Mouse (Mus musculus) retina, adult 2 months (tissue): ENCODE measurements at regions not wholly inside any gene's neighbourhood (a gene's known extent, or its start where the extent isn't known, plus 50 kb on each side); places are given as distances from the start of the nearest gene placed in this dataset.
"Not testable (repeated sequence)": the region's sequence is repeated elsewhere in the genome, so short reads cannot be mapped to it uniquely, and the experiment has no call there.

ENCODE experiments used
- DNase-seq: peaks from one replicate; pipeline ENCODE4 v3.0.0-alpha.2; 2012; ENCODE audit warnings: low read depth, low spot score

DNA sequence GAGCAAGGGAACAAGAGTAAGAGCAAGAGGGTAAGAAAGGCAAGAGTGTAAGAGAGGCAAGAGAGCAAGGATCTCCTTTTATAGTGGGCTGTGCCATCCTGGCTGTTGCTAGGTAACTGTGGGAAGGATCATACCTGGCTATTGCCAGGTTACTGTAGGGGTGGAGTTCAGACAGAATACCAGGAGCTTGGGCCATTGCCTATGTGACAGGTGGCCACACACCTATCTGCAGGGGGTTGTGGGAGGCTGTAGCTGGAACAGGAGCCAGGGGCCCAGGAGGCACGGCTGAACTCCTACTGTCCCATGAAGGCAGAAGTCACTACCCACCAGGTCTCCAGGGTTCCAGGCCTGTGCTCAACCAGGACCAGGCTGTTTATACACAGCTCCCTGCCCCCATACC is 1149.0 kb downstream of the 9330182O14Rik start:
- DNase-seq = no peak

GRCm38 (mm10) chr15:41286809-41287413 is 1152.7 kb downstream of the 9330182O14Rik start:
- no peak for DNase-seq

GRCm38 (mm10) chr15:41297419-41297818 is 1163.3 kb downstream of the 9330182O14Rik start:
- no peak for DNase-seq

DNA sequence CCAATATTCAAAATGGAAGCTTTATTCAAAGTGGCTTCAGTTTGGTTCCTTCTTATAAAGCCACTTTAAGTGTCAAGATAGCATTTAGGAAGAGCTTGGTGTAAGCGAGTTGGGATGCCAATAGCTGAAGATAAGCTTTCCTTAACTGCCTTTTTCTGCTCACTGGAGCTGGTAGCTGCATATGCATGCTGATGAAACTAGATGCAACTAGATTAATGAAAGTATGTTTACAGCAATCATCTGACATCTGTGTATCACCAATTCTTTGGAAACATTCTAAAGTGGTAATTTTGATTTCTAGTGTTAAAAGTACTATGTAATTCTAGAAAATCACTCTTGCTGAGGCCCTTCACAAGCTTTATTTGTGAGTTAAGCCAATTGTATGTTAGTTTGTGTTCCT is 1172.5 kb downstream of the 9330182O14Rik start:
- no peak for DNase-seq

- DNase-seq = no peak
Observed at GRCm38 (mm10) chr15:41311728-41312320, 1177.7 kb downstream of the 9330182O14Rik start.

DNA sequence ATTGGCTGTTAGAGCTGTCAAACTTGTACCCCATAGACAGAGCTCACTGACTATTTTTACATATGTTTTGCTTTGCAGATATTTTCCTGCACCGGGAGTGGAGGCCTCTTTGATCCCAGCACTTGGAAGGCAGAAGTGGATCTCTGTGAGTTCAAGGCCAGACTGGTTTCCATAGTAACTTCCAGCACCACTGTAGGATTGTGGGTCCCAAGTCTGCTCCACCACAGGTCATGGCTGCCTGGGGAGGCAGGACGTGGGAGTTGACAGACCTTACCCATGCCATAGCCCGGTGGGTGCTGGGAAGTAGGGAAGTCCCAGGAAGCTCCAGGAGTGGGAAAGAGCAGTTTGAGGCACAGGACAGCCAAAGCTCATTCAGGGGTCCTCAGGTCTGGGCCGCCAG is 1180.8 kb downstream of the 9330182O14Rik start:
- no peak for DNase-seq

- DNase-seq = peak; percentile 25
Observed at GRCm38 (mm10) chr15:41325633-41326252, 1191.6 kb downstream of the 9330182O14Rik start.

DNA sequence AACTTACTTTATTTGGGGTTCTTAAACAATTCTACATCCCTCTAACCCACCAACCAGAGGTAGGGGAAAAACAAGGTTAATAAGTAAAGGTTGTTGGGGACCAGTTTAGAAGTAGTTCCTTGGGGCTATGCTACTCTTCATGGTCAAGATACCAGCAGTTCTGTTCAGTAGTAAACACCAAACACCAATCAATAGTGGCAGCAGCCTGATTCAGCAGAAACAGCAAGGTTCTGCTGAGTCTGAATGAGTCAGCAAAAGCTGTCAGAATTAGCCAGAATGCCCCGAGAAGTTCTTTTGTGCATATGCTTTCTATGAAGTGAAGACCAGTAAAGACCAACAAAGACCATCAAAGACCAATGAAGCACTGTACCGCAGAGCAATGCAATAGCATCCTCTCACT is 1195.1 kb downstream of the 9330182O14Rik start:
- DNase-seq = no peak

DNA sequence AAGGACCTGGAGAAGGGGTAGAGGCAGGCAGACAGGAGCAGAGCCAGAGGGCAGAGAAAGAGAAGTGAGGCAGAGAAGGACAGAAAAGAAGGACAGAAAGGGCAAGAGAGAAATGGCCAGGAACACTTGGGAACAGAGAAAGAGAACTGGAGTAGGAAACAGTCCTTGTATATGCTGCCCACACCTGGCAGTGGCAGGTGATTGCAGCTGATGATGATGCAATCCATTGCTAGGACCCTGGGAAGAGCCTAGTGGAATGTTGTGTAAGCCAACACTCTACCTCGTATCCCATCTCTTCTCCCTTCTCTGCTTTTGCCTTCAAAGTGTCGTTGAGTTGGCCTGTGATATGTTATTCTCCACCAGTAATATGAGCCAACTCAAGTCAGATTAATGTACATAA is 1195.9 kb downstream of the 9330182O14Rik start:
- DNase-seq = no peak

DNA sequence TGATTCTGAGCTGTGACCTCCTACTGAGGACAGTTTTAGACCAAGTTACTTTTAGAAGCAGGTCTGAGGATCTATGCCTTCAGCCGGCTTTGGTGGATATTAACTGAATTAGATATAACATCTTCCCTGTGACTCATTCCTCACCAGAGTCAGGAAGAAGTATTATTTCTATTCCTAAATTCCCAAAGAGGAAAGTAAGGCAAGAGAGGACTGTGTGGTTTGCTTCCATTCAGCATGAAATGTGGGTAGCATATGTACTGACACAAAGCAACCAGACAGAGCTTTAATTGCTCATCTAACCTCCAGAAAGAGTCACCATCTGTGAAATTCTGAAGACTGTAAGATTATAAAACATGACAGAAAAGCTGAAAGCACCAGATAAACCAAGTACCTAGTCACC is 1198.3 kb downstream of the 9330182O14Rik start:
- DNase-seq = no peak

DNA sequence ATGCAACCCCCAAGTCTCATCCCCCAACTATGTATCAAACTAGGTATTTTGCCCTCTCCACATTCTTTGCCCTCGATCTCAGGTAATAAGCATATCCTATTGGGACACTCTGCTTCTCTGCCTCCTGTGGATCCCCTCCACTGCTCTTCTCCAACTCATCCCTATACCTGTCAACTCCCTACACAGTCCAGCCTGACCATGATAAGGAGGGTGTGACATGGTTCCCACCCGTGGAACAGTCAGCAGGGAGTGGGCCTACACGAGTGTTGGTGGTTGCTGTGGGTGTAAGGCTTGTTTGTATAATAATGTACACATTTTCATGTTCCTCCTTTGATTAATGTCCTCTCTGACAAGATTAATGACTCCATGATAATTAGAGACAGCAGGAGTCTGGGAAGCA is 1199.0 kb downstream of the 9330182O14Rik start:
- DNase-seq = no peak

DNA sequence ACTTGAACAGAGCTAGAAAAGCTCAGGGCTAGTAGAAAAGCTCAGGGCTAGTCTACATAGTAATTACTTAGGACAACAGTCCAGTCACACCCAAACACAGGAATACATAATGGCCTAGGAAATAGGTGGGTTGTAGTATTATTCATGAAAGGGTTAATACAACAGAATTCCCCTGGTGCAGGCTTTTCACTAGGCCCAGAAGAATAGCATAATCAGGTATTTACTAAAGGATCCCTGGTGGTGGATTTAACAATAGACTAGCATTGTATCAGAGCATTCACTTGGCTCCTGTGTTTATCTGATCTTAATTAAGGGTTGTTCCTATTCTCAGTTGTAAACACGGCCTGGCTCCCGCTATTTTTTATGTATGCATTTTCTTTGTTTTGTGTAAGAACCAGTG is 1206.5 kb downstream of the 9330182O14Rik start:
- not testable (repeated sequence) for DNase-seq

- DNase-seq = no peak
Observed at GRCm38 (mm10) chr15:41345554-41345953, 1211.4 kb downstream of the 9330182O14Rik start.

DNA sequence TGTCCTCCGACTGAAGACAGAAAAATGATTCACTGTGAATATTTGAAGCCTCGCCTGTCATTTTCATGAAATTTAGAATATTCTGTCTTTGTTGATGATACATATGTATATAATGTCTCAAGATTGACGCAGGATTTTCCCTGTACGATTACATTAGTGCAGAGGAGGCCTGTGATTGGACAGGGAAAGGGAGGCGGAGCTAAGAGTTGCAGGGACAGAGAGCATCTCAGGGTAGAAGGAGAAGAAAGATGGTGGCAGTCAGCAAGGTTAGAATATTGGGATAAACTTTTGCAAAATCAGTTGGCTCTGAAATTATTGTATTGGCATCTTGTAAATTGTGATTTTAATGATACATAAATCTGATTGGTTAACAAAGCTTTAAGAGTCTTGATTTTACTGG is 1213.1 kb downstream of the 9330182O14Rik start:
- DNase-seq = no peak

- DNase-seq = no peak
Observed at GRCm38 (mm10) chr15:41352129-41352528, 1218.0 kb downstream of the 9330182O14Rik start.

DNA sequence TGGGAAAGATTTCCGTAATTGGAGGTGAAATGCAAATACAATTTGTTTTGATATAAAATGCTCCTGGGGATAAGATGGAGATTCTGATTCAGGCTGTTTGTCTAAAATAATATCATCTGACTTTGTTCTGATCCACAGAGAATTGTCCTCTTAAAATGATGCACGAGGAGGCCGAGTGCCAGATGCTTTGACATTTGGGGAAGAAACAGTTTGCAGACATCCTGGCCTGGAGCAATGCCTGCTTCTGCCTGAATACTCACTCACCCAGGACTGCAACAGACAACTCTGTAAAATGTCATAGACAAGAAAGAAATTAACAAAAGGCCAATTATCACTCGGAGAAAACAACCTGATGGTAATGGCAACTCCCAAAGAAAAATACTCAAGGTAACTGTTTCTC is 1225.1 kb downstream of the 9330182O14Rik start:
- DNase-seq = no peak

- no peak for DNase-seq
Observed at GRCm38 (mm10) chr15:41374669-41375068, 1240.5 kb downstream of the 9330182O14Rik start.

DNA sequence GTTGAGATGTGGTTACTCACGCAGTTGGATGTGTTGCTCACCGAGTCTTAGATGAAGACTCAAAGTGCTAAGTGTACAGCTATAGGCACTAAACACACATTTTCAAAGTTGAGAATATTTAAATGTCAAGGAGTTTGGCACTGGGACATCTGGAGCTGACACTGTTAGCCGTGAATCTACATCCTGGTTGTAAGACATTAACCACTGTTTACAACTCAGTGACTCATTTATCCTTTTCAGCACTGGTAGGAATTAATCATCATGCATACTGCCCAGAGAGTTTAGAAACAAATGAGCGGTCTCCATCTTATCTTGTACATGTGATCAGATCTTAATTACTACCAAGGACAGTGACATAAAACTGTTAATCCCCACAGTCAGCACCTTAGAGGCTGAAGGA is 1241.7 kb downstream of the 9330182O14Rik start:
- no peak for DNase-seq

- no peak for DNase-seq
Observed at GRCm38 (mm10) chr15:41379637-41380036, 1245.5 kb downstream of the 9330182O14Rik start.

GRCm38 (mm10) chr15:41380429-41380828 is 1246.3 kb downstream of the 9330182O14Rik start:
- DNase-seq = no peak

DNA sequence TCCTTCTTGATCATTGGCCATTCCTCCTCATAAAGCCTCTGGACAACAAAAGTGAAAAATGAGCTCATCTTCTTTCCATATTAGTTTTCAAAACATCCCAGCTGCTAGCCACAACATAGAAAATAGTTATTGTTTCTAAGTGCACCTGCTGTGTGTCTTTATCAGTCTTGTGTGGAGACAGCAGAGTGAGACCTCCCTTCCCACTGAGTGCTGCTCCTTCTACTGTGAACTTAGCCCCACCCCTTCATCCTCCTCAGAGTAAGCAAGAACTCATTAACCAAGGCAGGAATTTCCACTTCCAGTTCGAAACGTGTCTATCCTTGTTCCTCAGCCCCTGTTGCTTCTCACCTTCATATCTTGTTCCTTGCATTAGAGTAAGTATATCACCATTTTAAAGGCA is 1256.5 kb downstream of the 9330182O14Rik start:
- DNase-seq = no peak
